Mouse (Mus musculus) testis, adult 2 months (tissue): ENCODE data around the gene Stox2. TPM values are rescaled to one million over a fixed set of nuclear protein-coding genes. Genes with fewer than 3 reads are reported as not detected.

Source experiments
- H3K27ac ChIP-seq: fragments of 200-500 bp; 2 replicates; pipeline ENCODE4 v1.5.1; 2012; ENCODE audit warnings: low read depth, low read length; ENCODE audit not compliant: control insufficient read depth, insufficient read depth
- H3K27me3 ChIP-seq: fragments of 200-500 bp; 2 replicates; pipeline ENCODE4 v1.6.1; 2012; ENCODE audit warnings: mild to moderate bottlenecking, low read length, moderate library complexity; ENCODE audit not compliant: control insufficient read depth, insufficient read depth
- H3K36me3 ChIP-seq: fragments of 200-500 bp; 2 replicates; pipeline ENCODE4 v1.6.1; 2012; ENCODE audit warnings: mild to moderate bottlenecking, low read length; ENCODE audit not compliant: control insufficient read depth, insufficient read depth
- H3K4me1 ChIP-seq: fragments of 200-500 bp; 2 replicates; pipeline ENCODE4 v1.6.1; 2012; ENCODE audit warnings: low read length; ENCODE audit not compliant: control insufficient read depth, insufficient read depth
- H3K4me3 ChIP-seq: fragments of 200-500 bp; 2 replicates; pipeline ENCODE4 v1.5.1; 2012; ENCODE audit warnings: low read depth, mild to moderate bottlenecking, low read length, moderate library complexity, mixed read lengths; ENCODE audit not compliant: control insufficient read depth
- CTCF ChIP-seq: fragments of 200-500 bp; IDR thresholded peaks from 2 replicates; pipeline ENCODE4 v1.5.1; 2012; ENCODE audit warnings: low read depth, mild to moderate bottlenecking, inconsistent platforms, low read length, moderate library complexity; ENCODE audit not compliant: control insufficient read depth, insufficient read depth, insufficient replicate concordance
- POLR2A ChIP-seq: fragments of 200-500 bp; IDR thresholded peaks from 2 replicates; pipeline ENCODE4 v1.6.1; 2012; ENCODE audit warnings: low read depth, mild to moderate bottlenecking, inconsistent platforms, low read length, moderate library complexity; ENCODE audit not compliant: control insufficient read depth
- polyA plus RNA-seq: library from polyadenylated mRNA; depleted of rRNA; stranded (reverse); fragments of >200 nt; gene quantifications from 2 replicates; pipeline ENCODE4 v1.2.3, GENCODE M21; 2012

Gene Stox2
- polyA plus RNA-seq, 1 experiment: 8.3 TPM

- H3K4me1 ChIP-seq: no peaks in the 10 kb centered on the region
- H3K36me3 ChIP-seq: no peaks in the 10 kb centered on the region
- no peak overlapping the region for H3K4me3 ChIP-seq
- TF ChIP-seq POLR2A: no peak
- TF ChIP-seq CTCF: peak; percentile 69
- no peak overlapping the region for H3K27ac ChIP-seq
- no peaks in the 10 kb centered on the region for H3K27me3 ChIP-seq
These were observed 75.6 kb downstream of the Stox2 start for GRCm38 (mm10) chr8:47370421-47371080.

- H3K27me3 ChIP-seq: no peaks in the 10 kb centered on the region
- no peak overlapping the region for H3K4me3 ChIP-seq
- TF ChIP-seq CTCF: no peak
- no peak for TF ChIP-seq POLR2A
- no peaks in the 10 kb centered on the region for H3K36me3 ChIP-seq
- no peak overlapping the region for H3K27ac ChIP-seq
- H3K4me1 ChIP-seq: no peaks in the 10 kb centered on the region
These were observed 76.2 kb downstream of the Stox2 start for GRCm38 (mm10) chr8:47369949-47370348.

- H3K27ac ChIP-seq: no peak overlapping the region
- TF ChIP-seq CTCF: no peak
- no peaks in the 10 kb centered on the region for H3K4me1 ChIP-seq
- H3K36me3 ChIP-seq: no peaks in the 10 kb centered on the region
- no peak overlapping the region for H3K4me3 ChIP-seq
- H3K27me3 ChIP-seq: no peaks in the 10 kb centered on the region
These were observed 77.0 kb downstream of the Stox2 start for GRCm38 (mm10) chr8:47369044-47369769.

- Histone ChIP-seq H3K4me3 (no peak overlapping the region), H3K4me1 (no peaks in the 10 kb centered on the region), H3K36me3 (no peaks in the 10 kb centered on the region), H3K27ac (no peak overlapping the region), H3K27me3 (no peaks in the 10 kb centered on the region)
- TF ChIP-seq CTCF (no peak), POLR2A (no peak)
These were observed 79.1 kb downstream of the Stox2 start for GRCm38 (mm10) chr8:47367029-47367428.

GRCm38 (mm10) chr8:47363271-47363670 lies 82.9 kb downstream of the Stox2 start:
- H3K27ac ChIP-seq: no peak overlapping the region
- H3K27me3 ChIP-seq: no peaks in the 10 kb centered on the region
- TF ChIP-seq POLR2A: no peak
- TF ChIP-seq CTCF: no peak
- H3K36me3 ChIP-seq: no peaks in the 10 kb centered on the region
- no peak overlapping the region for H3K4me3 ChIP-seq
- H3K4me1 ChIP-seq: no peaks in the 10 kb centered on the region

GRCm38 (mm10) chr8:47355340-47355906 lies 90.7 kb downstream of the Stox2 start:
- Histone ChIP-seq H3K4me1 (peaks cover 3% of the 10 kb centered on the region), H3K4me3 (no peak overlapping the region), H3K27ac (no peak overlapping the region), H3K36me3 (no peaks in the 10 kb centered on the region), H3K27me3 (no peaks in the 10 kb centered on the region)
- TF ChIP-seq CTCF: no peak
- TF ChIP-seq POLR2A: no peak

GRCm38 (mm10) chr8:47354523-47355168 lies 91.5 kb downstream of the Stox2 start:
- H3K4me3 ChIP-seq: no peak overlapping the region
- no peaks in the 10 kb centered on the region for H3K27me3 ChIP-seq
- no peak overlapping the region for H3K27ac ChIP-seq
- H3K36me3 ChIP-seq: no peaks in the 10 kb centered on the region
- peaks cover 3% of the 10 kb centered on the region for H3K4me1 ChIP-seq
- TF ChIP-seq POLR2A (no peak), CTCF (no peak)
